Mouse (Mus musculus): Measurements from ENCODE around the gene Mlycd.

GRCm38 (mm10) chr8:119435527-119435926 lies 40.8 kb downstream of the Mlycd start:
- TF ChIP-seq CTCF (IDR thresholded peaks at IDR 0.05; ENCODE audit: borderline replicate concordance, extremely low read depth, insufficient read depth, insufficient read length), result no peak
- TF ChIP-seq POLR2A (IDR thresholded peaks at IDR 0.05; ENCODE audit: borderline replicate concordance, extremely low read depth, insufficient read depth, insufficient read length, poor library complexity, severe bottlenecking), result no peak

Measured in brain, embryonic 14.5 days (tissue).